Mouse (Mus musculus): ENCODE measurements at regions not wholly inside any gene's neighbourhood (a gene's known extent, or its start where the extent isn't known, plus 50 kb on each side); places are given as distances from the start of the nearest gene placed in this dataset.
A peak's percentile ranks its signal among the peaks of the same experiment; 100 is the strongest.

GRCm38 (mm10) chr2:169450801-169451200 lies 136.7 kb downstream of the Gm11011 start:
- no peak for DNase-seq (ENCODE audit: low spot score)

GRCm38 (mm10) chr2:169447495-169448280 lies 139.9 kb downstream of the Gm11011 start:
- DNase-seq (ENCODE audit: low spot score): no peak

GRCm38 (mm10) chr2:169445877-169446276 lies 141.7 kb downstream of the Gm11011 start:
- DNase-seq (ENCODE audit: low spot score): no peak

DNA sequence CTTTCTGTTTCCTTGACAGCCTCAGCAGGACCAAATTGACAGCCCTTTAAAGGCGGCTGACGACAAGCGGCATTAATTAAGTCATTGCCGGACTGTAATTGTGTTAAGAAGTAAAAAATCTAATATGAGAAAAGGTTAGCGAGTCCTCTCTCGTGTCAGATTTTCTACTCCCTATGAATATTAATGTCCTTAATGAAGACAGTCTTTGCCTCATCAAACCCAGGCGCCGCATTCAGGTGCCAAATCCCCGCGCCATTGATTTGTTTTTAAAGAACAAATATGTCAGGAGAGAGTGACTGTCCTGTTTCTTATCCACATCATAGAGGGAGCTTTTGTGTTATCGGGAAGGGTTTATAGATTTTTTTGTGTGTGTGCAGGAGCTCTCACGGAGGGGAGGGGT lies 142.2 kb downstream of the Gm11011 start:
- DNase-seq (ENCODE audit: low spot score): no peak

GRCm38 (mm10) chr2:169443271-169443670 lies 144.3 kb downstream of the Gm11011 start:
- DNase-seq (ENCODE audit: low spot score): no peak

- DNase-seq (ENCODE audit: low spot score): no peak
Observed at GRCm38 (mm10) chr2:169431516-169431915, 156.0 kb downstream of the Gm11011 start.

DNA sequence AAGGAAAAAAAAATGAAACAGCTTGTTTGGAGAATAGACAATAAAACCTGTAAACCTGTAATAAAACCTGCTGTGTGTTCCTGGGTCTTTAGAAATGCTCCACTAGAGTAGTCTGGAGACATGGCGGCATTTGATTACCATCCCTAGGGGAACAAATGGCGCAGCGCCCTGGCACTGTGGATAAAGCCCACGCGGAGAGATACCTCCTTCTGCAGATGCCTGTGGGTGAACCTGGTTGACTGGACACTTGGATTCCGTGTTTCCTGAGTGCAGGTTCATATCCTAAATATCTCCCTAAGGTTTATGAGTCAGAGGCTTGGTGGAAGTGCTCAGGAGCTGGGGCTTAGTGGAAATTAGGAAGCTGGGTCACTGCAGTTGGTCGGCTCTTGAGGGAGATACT lies 158.1 kb downstream of the Gm11011 start:
- DNase-seq (ENCODE audit: low spot score): no peak

GRCm38 (mm10) chr2:169424166-169424920 lies 163.2 kb downstream of the Gm11011 start:
- no peak for DNase-seq (ENCODE audit: low spot score)

- no peak for DNase-seq (ENCODE audit: low spot score)
Observed at GRCm38 (mm10) chr2:169412361-169412760, 175.2 kb downstream of the Gm11011 start.

DNA sequence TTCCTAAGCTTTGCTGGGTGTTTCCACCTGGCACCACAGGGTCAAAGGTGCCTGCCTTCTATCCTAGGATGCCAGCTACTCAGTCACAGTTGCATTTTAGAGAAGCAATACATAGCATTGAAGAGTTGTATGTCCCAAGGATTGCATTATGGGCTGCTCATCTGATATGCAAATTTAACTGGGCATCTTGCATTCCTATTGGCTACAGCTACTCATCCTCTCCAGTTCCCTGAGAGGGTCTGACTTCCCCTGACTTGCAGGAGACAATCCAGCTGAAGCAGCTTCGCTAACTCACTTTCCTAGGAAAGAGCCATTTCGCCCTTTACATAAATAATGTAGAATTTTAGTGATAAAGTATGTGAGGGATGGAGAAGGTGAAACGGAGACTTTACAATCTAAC lies 177.5 kb downstream of the Gm11011 start:
- no peak for DNase-seq (ENCODE audit: low spot score)

DNA sequence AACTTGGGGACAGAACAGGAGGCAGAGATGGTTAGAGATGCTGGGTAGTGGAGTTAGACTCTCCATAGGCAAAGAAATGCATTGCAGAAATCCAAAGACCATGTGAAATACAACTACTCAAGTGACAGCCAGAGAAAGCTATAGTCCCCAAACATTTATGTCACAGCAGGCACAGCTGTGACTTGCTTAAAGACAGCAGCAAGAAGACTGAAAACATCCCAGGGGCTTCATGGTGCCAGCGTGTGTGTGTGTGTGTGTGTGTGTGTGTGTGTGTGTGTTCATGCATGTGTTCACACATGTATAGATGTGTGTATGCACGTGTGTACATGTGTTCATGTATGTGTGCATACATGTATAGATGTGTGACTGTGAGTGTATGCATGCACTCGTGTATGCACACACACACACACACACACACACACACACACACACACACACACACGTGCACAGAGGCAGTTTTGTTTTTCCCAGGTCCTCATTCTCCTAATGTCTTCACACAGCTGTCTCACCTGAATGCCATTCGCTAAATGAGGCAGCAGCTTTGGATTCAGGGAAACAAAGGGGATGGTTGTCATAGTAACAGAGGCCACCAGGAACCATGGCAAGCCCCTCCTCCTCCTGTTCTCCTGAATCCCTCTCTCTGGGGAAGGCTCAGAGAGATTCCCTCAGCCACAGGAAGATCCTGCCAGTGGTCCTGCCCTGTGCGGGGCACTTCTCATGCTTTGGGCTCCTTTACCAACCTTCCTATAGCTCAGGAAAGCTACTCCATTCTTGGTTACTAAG lies 182.4 kb downstream of the Gm11011 start:
- DNase-seq (ENCODE audit: low spot score): no peak

- no peak for DNase-seq (ENCODE audit: low spot score)
Observed at GRCm38 (mm10) chr2:169397758-169398157, 189.8 kb downstream of the Gm11011 start.

GRCm38 (mm10) chr2:169397013-169397412 lies 190.5 kb downstream of the Gm11011 start:
- DNase-seq (ENCODE audit: low spot score): no peak

DNA sequence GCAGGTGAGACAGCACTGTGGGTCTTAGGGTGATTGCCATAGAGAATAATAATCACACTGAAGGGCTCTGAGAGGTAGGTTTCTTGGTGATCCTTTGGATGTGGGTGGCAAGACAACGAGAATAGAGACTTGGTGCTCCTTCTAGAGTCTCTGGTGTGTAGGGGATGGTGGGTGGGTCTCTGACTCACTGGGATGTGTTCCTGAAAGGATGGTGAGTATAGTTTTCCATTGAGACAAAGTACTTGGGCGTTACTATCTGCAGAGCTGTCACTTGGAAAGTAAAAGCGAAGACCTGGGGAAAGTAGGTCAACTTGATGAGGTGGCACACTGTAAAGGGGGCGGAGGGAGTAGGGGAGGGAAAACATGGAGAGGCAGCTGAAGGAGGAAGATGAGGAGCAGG lies 191.3 kb downstream of the Gm11011 start:
- no peak for DNase-seq (ENCODE audit: low spot score)

GRCm38 (mm10) chr2:169389611-169390010 lies 197.9 kb downstream of the Gm11011 start:
- no peak for DNase-seq (ENCODE audit: low spot score)

DNA sequence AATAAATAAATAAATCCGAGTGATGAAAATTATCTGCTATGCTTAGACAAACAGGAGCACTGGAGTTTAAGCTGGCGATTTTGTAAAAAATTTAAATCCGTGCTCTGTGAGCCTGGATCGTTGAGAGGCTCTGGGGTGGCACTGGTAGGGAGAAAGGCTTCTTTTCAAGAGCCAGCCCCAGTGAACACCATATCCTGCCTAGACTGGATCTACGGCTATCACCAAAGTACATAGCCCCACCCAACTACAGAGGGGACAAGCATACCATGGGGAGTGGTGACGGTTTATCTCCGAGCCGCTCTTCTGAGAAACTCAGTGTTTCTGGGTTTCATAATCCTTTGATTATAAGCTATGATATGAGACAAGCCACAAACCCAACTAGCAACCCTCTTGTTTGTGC lies 199.0 kb downstream of the Gm11011 start:
- DNase-seq (ENCODE audit: low spot score): peak; percentile 10

DNA sequence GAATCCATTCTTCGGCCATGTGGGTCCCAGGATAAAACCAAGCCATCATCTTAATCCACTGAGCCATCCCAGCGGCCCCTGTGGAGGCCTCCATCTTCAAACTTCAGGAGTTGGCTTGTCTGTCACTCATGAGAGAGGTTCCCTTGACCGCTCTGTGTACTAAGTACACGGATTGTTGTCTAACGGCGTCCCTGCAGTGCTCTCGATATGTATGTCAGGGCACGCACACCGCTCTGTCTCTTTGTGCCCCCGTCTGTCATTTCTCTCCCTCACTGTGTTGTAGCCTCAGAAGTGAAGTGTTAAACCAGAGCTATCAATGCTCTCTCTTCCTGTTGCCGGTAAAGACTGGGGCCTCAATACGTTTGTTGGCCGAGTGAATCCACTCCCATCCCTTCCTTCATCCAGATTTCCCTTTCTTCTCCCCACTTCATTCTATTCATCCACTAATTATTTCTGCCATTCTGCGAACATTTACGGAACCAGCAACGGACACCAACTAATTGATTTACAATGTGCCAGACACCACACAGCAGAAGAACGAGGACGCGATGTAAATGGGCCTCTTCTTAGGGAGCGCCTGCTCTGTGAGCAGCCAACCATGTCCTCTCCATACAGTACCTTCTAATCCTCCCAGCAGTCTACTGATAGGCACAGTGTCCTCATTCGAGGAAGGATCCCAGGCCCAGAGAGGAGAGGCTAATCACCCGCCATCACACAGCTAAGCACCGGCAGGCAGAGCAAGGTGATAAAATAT lies 199.6 kb downstream of the Gm11011 start:
- no peak for DNase-seq (ENCODE audit: low spot score)

DNA sequence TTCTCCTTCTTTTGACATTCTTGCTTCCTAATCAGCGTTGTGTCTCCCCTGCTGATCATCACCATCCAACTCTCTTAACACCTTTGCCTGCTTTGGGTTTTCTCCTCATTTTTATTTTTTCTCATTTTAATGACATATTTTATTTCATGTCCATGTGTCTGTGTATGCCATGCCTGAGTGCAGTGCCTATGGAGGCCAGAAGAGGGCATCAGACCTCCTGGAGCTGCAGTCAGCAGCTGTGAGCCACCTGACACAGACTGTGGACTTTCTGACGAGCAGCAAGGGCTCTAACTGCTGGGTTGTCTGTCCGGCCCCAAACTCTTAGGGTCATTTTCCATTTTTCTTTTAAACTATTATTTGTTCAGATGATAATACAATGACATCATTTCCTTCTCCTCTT lies 203.8 kb downstream of the Gm11011 start:
- no peak for DNase-seq (ENCODE audit: low spot score)

DNA sequence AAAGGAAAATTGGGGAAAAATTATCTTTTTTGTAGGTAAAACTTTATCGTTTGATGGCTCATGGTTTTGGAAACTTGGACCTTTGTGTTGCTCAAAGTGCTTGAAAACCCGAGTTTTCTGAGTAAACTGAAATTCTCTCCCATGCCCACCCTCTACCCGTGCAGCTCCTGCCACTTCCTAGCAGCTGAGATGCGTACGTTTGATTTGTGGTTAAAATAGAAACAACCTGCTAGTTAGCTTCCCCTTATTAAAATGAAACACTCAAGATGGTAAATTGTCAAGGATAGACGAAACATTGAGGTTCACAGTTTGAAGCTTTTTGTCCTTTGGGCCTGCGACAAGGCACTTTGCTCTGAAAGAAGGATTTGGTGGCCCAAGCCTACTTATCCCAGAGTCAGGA lies 214.5 kb downstream of the Gm11011 start:
- no peak for DNase-seq (ENCODE audit: low spot score)

- DNase-seq (ENCODE audit: low spot score): no peak
Observed at GRCm38 (mm10) chr2:169365046-169365445, 222.5 kb downstream of the Gm11011 start.

GRCm38 (mm10) chr2:169360272-169360671 lies 227.3 kb downstream of the Gm11011 start:
- peak; percentile 12 for DNase-seq (ENCODE audit: low spot score)

GRCm38 (mm10) chr2:169357400-169357799 lies 230.1 kb downstream of the Gm11011 start:
- DNase-seq (ENCODE audit: low spot score): no peak

Measured in T-cell, adult 2 months (primary cell).